Mouse (Mus musculus) cortical plate, adult 2 months (tissue): ENCODE results near the gene Dcn. TPM values are rescaled to one million over a fixed set of nuclear protein-coding genes. Genes with fewer than 3 reads are reported as not detected.

Source experiments
- H3K27ac ChIP-seq: fragments of 200-500 bp; 2 replicates; pipeline ENCODE4 v1.5.1; 2012; ENCODE audit warnings: low read length, control low read depth, inconsistent platforms; ENCODE audit not compliant: insufficient read depth
- H3K4me1 ChIP-seq: fragments of 200-500 bp; 2 replicates; pipeline ENCODE4 v1.6.1; 2011; ENCODE audit warnings: low read length; ENCODE audit not compliant: control insufficient read depth, insufficient read depth
- H3K4me3 ChIP-seq: fragments of 200-500 bp; 2 replicates; pipeline ENCODE4 v1.5.1; 2011; ENCODE audit warnings: mild to moderate bottlenecking, low read length, control low read depth; ENCODE audit not compliant: insufficient read depth
- CTCF ChIP-seq: fragments of 200-500 bp; IDR thresholded peaks from 2 replicates; pipeline ENCODE4 v1.5.1; 2011; ENCODE audit warnings: mild to moderate bottlenecking, control low read depth, low read length; ENCODE audit not compliant: insufficient read depth; ENCODE audit errors: extremely low read depth
- POLR2A ChIP-seq: fragments of 200-500 bp; IDR thresholded peaks from 2 replicates; pipeline ENCODE4 v1.6.1; 2011; ENCODE audit warnings: mild to moderate bottlenecking, low read length, control low read depth; ENCODE audit not compliant: insufficient read depth; ENCODE audit errors: extremely low read depth
- polyA plus RNA-seq: library from polyadenylated mRNA; depleted of rRNA; stranded (reverse); fragments of >200 nt; gene quantifications from 2 replicates; pipeline ENCODE4 v1.2.3, GENCODE M21; 2012; rRNA removed

Dcn gene
- polyA plus RNA-seq = 17.6 and 21.5 TPM in 2 replicates

DNA sequence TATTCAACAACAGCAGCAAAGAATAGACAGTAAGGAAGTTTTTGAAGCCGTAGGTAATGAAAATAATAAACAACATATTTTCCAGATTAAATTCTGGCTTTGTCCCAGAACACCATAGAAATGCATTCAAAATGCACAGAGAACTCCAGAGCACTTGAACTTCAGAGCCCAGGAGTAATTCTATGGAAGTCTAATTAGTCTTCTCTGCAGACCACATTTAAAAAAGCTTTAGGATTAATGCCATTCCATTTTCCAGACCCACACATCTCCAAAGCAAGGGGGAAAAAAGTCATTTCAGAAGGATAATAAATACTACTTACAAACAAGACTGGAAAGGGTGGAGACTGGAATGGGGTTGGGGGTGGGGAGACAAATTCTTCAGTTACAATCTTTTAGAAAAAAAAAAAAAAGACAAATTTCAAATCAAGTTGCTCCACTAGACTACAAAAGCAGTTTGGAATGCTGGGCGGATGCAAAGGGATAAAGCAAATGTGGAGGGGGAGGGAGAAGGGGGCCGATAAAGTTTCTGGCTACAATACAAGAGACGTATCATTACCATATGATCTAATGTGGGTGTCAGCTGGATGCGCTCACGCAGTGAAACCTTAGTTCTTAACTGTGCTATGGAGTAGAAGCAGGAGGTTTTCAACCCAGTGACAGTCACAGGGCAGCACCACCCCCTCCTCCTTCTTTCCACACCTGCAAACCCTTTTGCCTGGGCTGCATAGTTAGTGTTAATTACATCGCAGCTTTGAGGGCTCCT is at the start of gene Dcn:
Dcn (plus strand) TSS at position 606 of the 763 bp plus-strand sequence.
- H3K4me1 ChIP-seq = no peaks in the 10 kb centered on the region
- H3K27ac ChIP-seq = no peak within 1 kb of the TSS
- no peak for TF ChIP-seq CTCF
- no peak for TF ChIP-seq POLR2A
- no peak within 1 kb of the TSS for H3K4me3 ChIP-seq

DNA sequence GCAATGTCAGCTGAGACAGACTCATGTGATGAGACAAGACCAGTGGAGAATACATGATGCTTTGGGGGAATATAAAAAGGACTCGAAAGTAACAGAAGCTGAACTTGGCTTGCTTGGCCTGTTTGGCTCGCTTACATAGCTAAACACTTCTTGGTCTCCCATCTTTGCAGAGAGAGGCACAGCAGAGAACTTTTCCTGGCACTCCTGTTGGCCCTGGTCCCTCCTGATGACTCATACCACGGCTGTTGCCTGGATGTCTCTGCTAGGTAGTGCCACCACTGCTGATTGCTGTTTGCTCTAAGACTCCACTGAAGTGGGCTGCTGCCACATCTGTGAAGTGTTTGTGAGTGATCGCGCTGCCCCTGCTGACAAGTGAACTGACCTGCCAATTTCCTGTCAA is 42.7 kb upstream of the Dcn start:
- Histone ChIP-seq H3K4me1 (no peaks in the 10 kb centered on the region; the same call in 1 of the 2 replicates), H3K27ac (no peak overlapping the region), H3K4me3 (no peak overlapping the region)
- TF ChIP-seq POLR2A (no peak), CTCF (no peak)

DNA sequence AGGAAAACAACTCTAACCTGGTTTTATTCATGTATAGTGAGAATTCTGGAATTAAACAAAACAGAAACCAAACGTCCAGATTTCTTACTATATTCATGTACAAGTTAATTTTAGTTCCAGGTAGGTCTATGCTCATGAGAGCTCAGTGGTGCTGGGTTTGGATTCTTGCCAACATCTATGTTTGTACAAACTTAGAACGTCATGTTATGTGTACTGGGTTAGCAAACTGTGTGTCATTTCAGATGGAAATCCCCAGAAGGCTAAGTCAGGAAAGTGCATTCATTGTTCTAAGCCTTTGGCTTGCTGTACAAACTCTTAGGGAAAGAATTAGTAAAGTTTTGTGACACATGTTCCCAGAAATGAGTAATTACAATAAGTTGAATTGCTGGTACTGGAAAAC is 37.1 kb upstream of the Dcn start:
- TF ChIP-seq POLR2A = no peak
- no peaks in the 10 kb centered on the region for H3K4me1 ChIP-seq
- H3K4me3 ChIP-seq = no peak overlapping the region
- H3K27ac ChIP-seq = no peak overlapping the region

DNA sequence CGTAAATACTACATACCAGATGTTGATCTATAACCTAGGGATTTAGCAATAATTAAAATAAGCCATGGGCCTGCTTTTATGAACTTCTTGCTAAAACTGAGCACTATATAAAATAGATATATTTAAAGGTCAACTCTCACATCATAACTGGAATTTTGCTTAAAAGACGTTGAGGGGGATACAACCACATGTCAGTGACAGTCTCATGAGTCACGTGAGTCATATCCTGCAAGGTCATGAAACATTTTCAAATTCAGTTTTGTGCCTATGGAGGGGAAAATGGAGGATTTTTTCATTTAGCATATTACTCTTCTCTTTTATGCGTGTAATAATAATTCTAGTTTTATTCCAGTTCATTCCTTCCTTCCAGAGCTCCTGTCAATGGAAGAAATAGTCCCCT is 32.9 kb upstream of the Dcn start:
- H3K27ac ChIP-seq = no peak overlapping the region
- no peaks in the 10 kb centered on the region for H3K4me1 ChIP-seq
- TF ChIP-seq POLR2A (no peak), CTCF (no peak)
- no peak overlapping the region for H3K4me3 ChIP-seq

DNA sequence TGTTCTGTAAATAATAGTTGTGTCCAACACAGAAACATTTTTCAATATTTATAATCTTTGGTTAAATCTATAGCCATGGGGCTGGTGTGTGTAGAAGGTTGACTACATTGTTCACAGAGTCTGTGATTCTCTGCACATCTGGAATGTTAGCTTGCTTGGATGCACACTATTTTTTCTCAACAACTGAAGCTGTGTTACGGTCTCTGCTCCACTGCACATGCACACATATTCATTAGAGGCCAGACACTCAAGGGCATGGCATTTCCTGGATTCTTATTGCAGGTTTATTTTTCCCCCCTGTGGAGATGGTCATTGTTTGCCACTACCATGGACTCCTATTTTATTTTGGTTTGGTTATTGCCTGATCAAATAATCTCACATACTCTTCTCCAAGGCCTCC is 26.5 kb upstream of the Dcn start:
- TF ChIP-seq CTCF (no peak), POLR2A (no peak)
- no peak overlapping the region for H3K27ac ChIP-seq
- no peak overlapping the region for H3K4me3 ChIP-seq
- H3K4me1 ChIP-seq = no peaks in the 10 kb centered on the region

DNA sequence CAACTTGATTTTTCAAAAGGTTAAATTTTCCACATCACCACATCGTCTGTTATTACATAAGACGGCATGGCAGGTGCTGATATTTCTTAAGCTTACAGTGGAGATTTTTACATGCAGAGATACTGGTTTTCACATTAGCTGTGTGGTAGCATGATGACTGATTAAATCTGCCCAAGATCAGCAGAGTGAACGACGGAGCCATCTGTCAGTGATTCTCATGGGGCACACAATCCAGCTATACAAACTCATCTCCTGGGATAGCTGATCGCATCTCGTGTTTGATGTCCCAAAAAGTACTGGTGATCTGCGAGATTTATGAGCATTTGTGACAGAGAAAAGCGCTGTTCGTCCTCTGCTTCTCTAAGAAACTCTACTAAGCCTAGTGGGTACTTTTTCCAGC is 25.9 kb upstream of the Dcn start:
- Histone ChIP-seq H3K4me3 (no peak overlapping the region), H3K4me1 (no peaks in the 10 kb centered on the region), H3K27ac (no peak overlapping the region)
- TF ChIP-seq CTCF = no peak
- no peak for TF ChIP-seq POLR2A

DNA sequence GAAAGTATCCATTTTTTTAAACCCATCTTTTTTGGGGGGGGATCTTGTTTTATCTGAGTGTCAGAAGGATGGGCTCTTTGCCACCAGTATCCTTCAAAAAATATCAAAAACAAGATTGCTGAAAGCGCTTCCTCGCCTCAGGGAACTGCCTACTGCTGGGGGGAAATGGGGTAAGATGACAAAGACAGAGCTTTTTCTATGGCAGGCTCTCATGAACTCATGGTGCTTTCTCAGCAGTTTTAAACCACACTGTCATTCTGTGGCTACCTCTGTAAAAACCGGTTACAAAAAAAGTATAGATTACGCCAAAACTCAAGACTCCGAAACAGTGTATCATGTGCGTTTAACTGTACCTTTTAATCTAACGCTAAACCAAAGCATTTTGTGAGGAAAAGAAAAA is 22.4 kb upstream of the Dcn start:
- Histone ChIP-seq H3K4me3 (no peak overlapping the region), H3K27ac (no peak overlapping the region), H3K4me1 (no peaks in the 10 kb centered on the region)
- TF ChIP-seq CTCF = no peak

DNA sequence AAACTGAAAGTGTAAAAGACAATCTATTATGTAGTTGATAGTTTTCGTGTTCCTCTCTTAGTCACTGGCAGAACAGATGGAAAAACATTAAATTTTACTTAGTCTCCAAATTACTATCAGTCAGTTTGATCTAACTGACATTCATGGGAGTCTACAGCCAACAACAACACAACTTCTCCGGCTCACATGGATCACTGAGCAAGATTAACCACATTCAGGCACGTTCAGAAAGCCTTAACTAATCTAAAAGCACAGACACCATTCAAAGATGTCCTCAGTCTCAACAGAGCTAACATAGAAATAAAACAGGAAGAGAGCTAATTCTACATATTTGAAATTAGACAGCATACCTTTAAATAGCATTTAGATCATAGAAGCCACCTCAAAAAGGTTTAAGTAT is 12.6 kb upstream of the Dcn start:
- Histone ChIP-seq H3K4me3 (no peak overlapping the region), H3K27ac (no peak overlapping the region), H3K4me1 (no peaks in the 10 kb centered on the region)
- TF ChIP-seq CTCF = no peak
- TF ChIP-seq POLR2A = no peak

DNA sequence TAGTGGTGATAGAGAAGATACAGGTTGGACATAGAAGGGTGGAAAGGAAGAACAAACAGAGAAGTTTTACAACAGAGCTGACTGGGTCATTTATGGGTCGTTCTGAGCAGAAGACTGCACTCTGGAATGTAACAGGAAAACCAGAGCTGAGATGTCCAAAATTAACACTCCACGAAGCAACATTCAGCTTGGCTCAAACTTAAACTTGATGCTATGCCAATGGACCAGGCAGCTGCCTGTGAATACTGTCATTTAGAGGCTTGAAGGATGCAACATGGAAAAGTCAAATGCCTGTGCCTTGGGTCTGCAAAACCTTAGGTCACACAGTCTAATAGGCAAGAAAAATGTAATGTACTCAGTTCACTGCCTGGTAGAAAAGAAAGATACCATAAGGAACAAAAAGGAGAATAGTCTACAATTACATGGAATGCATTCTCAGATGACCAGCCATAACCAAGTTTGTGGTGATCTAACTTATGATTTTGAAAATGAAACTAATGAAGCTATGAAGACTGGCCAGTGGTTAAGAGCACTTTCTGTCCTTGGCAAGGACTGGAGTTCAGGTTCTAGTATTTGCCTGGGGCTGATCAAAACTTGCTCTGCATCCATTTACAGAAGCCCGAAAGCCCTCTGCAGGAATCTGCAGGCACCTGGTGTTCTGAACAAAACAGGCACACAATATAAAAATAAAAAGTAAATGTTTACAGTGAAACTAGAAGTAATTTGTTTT is 9.8 kb upstream of the Dcn start:
- TF ChIP-seq POLR2A = no peak
- no peak for TF ChIP-seq CTCF
- Histone ChIP-seq H3K4me1 (no peaks in the 10 kb centered on the region), H3K4me3 (no peak overlapping the region)

DNA sequence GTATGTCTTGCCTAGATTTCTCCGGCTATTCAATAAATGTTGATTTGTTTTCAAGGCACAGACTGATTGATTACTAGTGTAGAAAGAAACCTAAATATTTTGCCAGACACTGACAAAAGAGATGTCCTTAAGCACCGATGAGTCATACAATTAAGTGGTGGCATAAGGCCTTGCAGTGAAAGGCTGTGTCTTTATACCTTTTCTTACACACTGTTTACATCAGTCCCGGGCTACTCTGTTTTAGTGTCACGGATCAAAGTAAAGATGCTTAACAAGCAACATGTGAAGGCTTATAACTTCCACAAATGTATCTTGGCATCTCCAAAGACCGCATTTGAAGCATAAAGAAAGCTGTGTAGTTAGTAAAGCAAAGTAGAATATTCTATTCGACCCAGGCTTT is 3.9 kb upstream of the Dcn start:
- H3K4me3 ChIP-seq = no peak overlapping the region
- H3K27ac ChIP-seq = no peak overlapping the region
- no peaks in the 10 kb centered on the region for H3K4me1 ChIP-seq
- TF ChIP-seq CTCF (no peak), POLR2A (no peak)

More for the DNA sequence above, 9.8 kb upstream of the Dcn start:
- no peak overlapping the region for H3K27ac ChIP-seq
